Mouse (Mus musculus): ENCODE data around the gene B3gnt7. TPM values are rescaled to one million over a fixed set of nuclear protein-coding genes. Genes with fewer than 3 reads are reported as not detected.
"Not testable (repeated sequence)": the region's sequence is repeated elsewhere in the genome, so short reads cannot be mapped to it uniquely, and the experiment has no call there.

B3gnt7 gene
- polyA plus RNA-seq, 1 experiment from 2014 or later = 6.7 TPM

GRCm38 (mm10) chr1:86336330-86336729 is 33.7 kb downstream of the B3gnt7 start:
- ATAC-seq = 0 out of 2 replicates have a peak, but pooled peaks have one; percentile 41
- H3K9me3 ChIP-seq (ENCODE audit: control insufficient read depth, low read length) = no peaks in the 10 kb centered on the region
- WGBS = 22% methylated on average over 2 of the region's 2 CpGs

GRCm38 (mm10) chr1:86339156-86339812 is 36.7 kb downstream of the B3gnt7 start:
- Histone ChIP-seq H3K4me1 (ENCODE audit: control insufficient read depth, insufficient read depth, low read length) (peaks cover 5% of the 10 kb centered on the region; the same call in 1 of the 2 replicates), H3K27me3 (replicated peaks; ENCODE audit: control insufficient read depth, insufficient read depth, low read length) (no peaks in the 10 kb centered on the region), H3K36me3 (ENCODE audit: control insufficient read depth, insufficient read depth, low read length) (no peaks in the 10 kb centered on the region), H3K4me2 (ENCODE audit: low read depth, low read length) (no peak overlapping the region), H3K9me3 (ENCODE audit: control insufficient read depth, low read length) (no peaks in the 10 kb centered on the region), H3K27ac (ENCODE audit: low read length) (no peak overlapping the region), H3K4me3 (ENCODE audit: low read length) (no peak overlapping the region), H3K9ac (ENCODE audit: low read depth, low read length) (no peak overlapping the region)
- ATAC-seq = peak; percentile 55; the same call in 1 of the 2 replicates
- 30% methylated on average over 4 of the region's 4 CpGs for WGBS

More at GRCm38 (mm10) chr1:86336330-86336729, 33.7 kb downstream of the B3gnt7 start:
- Histone ChIP-seq H3K27ac (ENCODE audit: low read length) (no peak overlapping the region), H3K9ac (ENCODE audit: low read depth, low read length) (no peak overlapping the region), H3K4me1 (ENCODE audit: control insufficient read depth, insufficient read depth, low read length) (peaks cover 5% of the 10 kb centered on the region; the same call in 1 of the 2 replicates), H3K36me3 (ENCODE audit: control insufficient read depth, insufficient read depth, low read length) (no peaks in the 10 kb centered on the region), H3K4me2 (ENCODE audit: low read depth, low read length) (no peak overlapping the region), H3K4me3 (ENCODE audit: low read length) (no peak overlapping the region), H3K27me3 (replicated peaks; ENCODE audit: control insufficient read depth, insufficient read depth, low read length) (no peaks in the 10 kb centered on the region)

GRCm38 (mm10) chr1:86341096-86341495 is 38.5 kb downstream of the B3gnt7 start:
- H3K27ac ChIP-seq (ENCODE audit: low read length); H3K4me3 ChIP-seq (ENCODE audit: low read length); H3K9me3 ChIP-seq (ENCODE audit: control insufficient read depth, low read length); H3K27me3 ChIP-seq (replicated peaks; ENCODE audit: control insufficient read depth, insufficient read depth, low read length); H3K36me3 ChIP-seq (ENCODE audit: control insufficient read depth, insufficient read depth, low read length); ATAC-seq; H3K9ac ChIP-seq (ENCODE audit: low read depth, low read length); H3K4me1 ChIP-seq (ENCODE audit: control insufficient read depth, insufficient read depth, low read length); H3K4me2 ChIP-seq (ENCODE audit: low read depth, low read length): not testable (repeated sequence)
- WGBS = 97% methylated on average over 2 of the region's 2 CpGs

- Histone ChIP-seq H3K27ac (ENCODE audit: low read length) (no peak overlapping the region), H3K36me3 (ENCODE audit: control insufficient read depth, insufficient read depth, low read length) (no peaks in the 10 kb centered on the region), H3K9ac (ENCODE audit: low read depth, low read length) (no peak overlapping the region), H3K9me3 (ENCODE audit: control insufficient read depth, low read length) (no peaks in the 10 kb centered on the region), H3K4me2 (ENCODE audit: low read depth, low read length) (no peak overlapping the region), H3K4me3 (ENCODE audit: low read length) (no peak overlapping the region), H3K27me3 (replicated peaks; ENCODE audit: control insufficient read depth, insufficient read depth, low read length) (no peaks in the 10 kb centered on the region), H3K4me1 (ENCODE audit: control insufficient read depth, insufficient read depth, low read length) (no peaks in the 10 kb centered on the region)
- WGBS = 90% methylated on average over 2 of the region's 2 CpGs
- no peak for ATAC-seq
Measured at GRCm38 (mm10) chr1:86342371-86342770, 39.7 kb downstream of the B3gnt7 start.

- Histone ChIP-seq H3K4me1 (ENCODE audit: control insufficient read depth, insufficient read depth, low read length) (no peaks in the 10 kb centered on the region), H3K27ac (ENCODE audit: low read length) (no peak overlapping the region), H3K36me3 (ENCODE audit: control insufficient read depth, insufficient read depth, low read length) (no peaks in the 10 kb centered on the region), H3K9me3 (ENCODE audit: control insufficient read depth, low read length) (no peaks in the 10 kb centered on the region), H3K4me3 (ENCODE audit: low read length) (no peak overlapping the region), H3K9ac (ENCODE audit: low read depth, low read length) (no peak overlapping the region), H3K4me2 (ENCODE audit: low read depth, low read length) (no peak overlapping the region), H3K27me3 (replicated peaks; ENCODE audit: control insufficient read depth, insufficient read depth, low read length) (no peaks in the 10 kb centered on the region)
- WGBS = 89% methylated on average over 1 of the region's 1 CpGs
- ATAC-seq = no peak
Measured at GRCm38 (mm10) chr1:86343087-86343645, 40.5 kb downstream of the B3gnt7 start.

- ATAC-seq = no peak
- peaks cover 6% of the 10 kb centered on the region for H3K36me3 ChIP-seq (ENCODE audit: control insufficient read depth, insufficient read depth, low read length)
- no peak overlapping the region for H3K27ac ChIP-seq (ENCODE audit: low read length)
- no peaks in the 10 kb centered on the region for H3K27me3 ChIP-seq (replicated peaks; ENCODE audit: control insufficient read depth, insufficient read depth, low read length)
- H3K4me2 ChIP-seq (ENCODE audit: low read depth, low read length) = no peak overlapping the region
- H3K9ac ChIP-seq (ENCODE audit: low read depth, low read length) = no peak overlapping the region
- H3K4me1 ChIP-seq (ENCODE audit: control insufficient read depth, insufficient read depth, low read length) = no peaks in the 10 kb centered on the region
- H3K4me3 ChIP-seq (ENCODE audit: low read length) = no peak overlapping the region
- 61% methylated on average over 4 of the region's 4 CpGs for WGBS
- no peaks in the 10 kb centered on the region for H3K9me3 ChIP-seq (ENCODE audit: control insufficient read depth, low read length)
Measured at GRCm38 (mm10) chr1:86343969-86344861, 41.6 kb downstream of the B3gnt7 start.

- H3K36me3 ChIP-seq (ENCODE audit: control insufficient read depth, insufficient read depth, low read length) = peaks cover 13% of the 10 kb centered on the region
- ATAC-seq = no peak
- no peaks in the 10 kb centered on the region for H3K9me3 ChIP-seq (ENCODE audit: control insufficient read depth, low read length)
- H3K4me3 ChIP-seq (ENCODE audit: low read length) = no peak overlapping the region
- H3K27ac ChIP-seq (ENCODE audit: low read length) = no peak overlapping the region
- no peak overlapping the region for H3K9ac ChIP-seq (ENCODE audit: low read depth, low read length)
- no peak overlapping the region for H3K4me2 ChIP-seq (ENCODE audit: low read depth, low read length)
- 88% methylated on average over 4 of the region's 4 CpGs for WGBS
- H3K4me1 ChIP-seq (ENCODE audit: control insufficient read depth, insufficient read depth, low read length) = no peaks in the 10 kb centered on the region
- H3K27me3 ChIP-seq (replicated peaks; ENCODE audit: control insufficient read depth, insufficient read depth, low read length) = no peaks in the 10 kb centered on the region
Measured at GRCm38 (mm10) chr1:86345069-86345468, 42.4 kb downstream of the B3gnt7 start.

- Histone ChIP-seq H3K4me1 (ENCODE audit: control insufficient read depth, insufficient read depth, low read length) (no peaks in the 10 kb centered on the region), H3K27me3 (replicated peaks; ENCODE audit: control insufficient read depth, insufficient read depth, low read length) (no peaks in the 10 kb centered on the region), H3K4me3 (ENCODE audit: low read length) (no peak overlapping the region), H3K4me2 (ENCODE audit: low read depth, low read length) (no peak overlapping the region), H3K27ac (ENCODE audit: low read length) (no peak overlapping the region), H3K9ac (ENCODE audit: low read depth, low read length) (no peak overlapping the region), H3K9me3 (ENCODE audit: control insufficient read depth, low read length) (no peaks in the 10 kb centered on the region), H3K36me3 (ENCODE audit: control insufficient read depth, insufficient read depth, low read length) (peaks cover 20% of the 10 kb centered on the region)
- no peak for ATAC-seq
- 91% methylated on average over 4 of the region's 4 CpGs for WGBS
Measured at GRCm38 (mm10) chr1:86345956-86346355, 43.3 kb downstream of the B3gnt7 start.
